Mouse (Mus musculus): Measurements from ENCODE around the gene Cyp2t4. TPM values are rescaled to one million over a fixed set of nuclear protein-coding genes. Genes with fewer than 3 reads are reported as not detected.
A peak's percentile ranks its signal among the peaks of the same experiment; 100 is the strongest.

Cyp2t4 gene
- polyA plus RNA-seq, 1 experiment from 2014 or later = not detected

DNA sequence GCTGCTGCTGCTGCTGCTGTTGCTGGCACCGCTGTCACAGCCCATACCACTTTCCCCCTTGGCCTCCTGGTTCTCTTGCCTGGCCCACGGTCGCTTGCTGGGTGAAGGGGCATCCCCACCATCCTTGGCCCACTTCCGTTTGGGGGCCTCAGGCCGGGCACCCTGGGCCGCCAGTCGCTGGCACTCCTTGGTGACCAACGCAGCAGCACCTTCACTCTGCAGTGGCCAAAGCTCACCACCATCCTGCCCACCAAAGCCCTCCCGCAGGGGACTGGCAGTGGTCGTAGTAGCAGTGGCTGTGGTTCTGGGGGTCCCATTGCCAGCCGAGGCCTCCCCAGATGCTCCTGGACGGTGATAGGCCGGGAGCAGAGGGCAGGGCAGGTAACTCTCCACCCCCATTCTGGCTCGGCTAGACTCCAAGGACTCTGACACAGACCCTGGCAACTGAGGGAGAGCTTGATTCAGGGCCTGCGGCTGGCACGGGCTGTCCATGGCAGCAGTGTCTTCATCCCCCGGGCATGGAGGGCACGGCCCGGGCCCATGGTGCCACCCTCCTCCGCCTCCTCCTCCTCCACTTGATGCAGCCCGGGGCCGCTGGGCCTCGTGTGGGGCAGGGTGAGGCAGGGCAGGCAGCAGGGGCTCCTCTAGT, 11.6 kb downstream of the Cyp2t4 start:
- Histone ChIP-seq H3K4me1 (ENCODE audit: control insufficient read depth, insufficient read depth, low read length) (peaks cover 38% of the 10 kb centered on the region), H3K27ac (ENCODE audit: low read depth, low read length) (no peak overlapping the region), H3K4me2 (replicated peaks; ENCODE audit: low read depth, low read length) (peak overlapping the region; percentile 51), H3K36me3 (ENCODE audit: control insufficient read depth, insufficient read depth, low read length) (peaks cover 41% of the 10 kb centered on the region; the same call in 1 of the 2 replicates), H3K9ac (ENCODE audit: low read depth, low read length) (peak overlapping the region; percentile 87; the same call in 1 of the 2 replicates), H3K9me3 (ENCODE audit: control insufficient read depth, low read length) (no peaks in the 10 kb centered on the region), H3K4me3 (ENCODE audit: low read length) (peak overlapping the region; percentile 73), H3K27me3 (ENCODE audit: control insufficient read depth, insufficient read depth, low read length) (no peaks in the 10 kb centered on the region)
- 64% methylated on average over 23 of the region's 23 CpGs for WGBS
- no peak for ATAC-seq (ENCODE audit: low FRiP score, low TSS enrichment)

DNA sequence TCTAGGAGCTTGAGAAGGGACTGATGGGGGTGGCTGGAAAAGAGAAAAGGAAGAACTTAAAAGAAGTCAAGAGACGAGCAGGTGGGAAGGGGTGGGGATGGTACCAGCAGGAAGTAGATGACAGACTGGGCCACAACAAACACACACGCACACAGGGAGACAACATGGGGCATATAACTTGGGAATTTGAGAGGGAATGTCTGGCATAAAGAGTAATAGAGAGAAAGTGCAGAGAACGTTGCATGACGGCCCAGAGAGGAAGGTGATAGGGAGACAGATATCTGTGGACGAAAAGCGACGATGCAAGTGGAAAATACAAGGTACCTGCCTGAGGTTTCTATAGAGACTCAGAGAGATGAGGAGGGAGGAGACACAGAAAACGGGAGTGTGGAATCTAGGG, 12.2 kb downstream of the Cyp2t4 start:
- H3K4me1 ChIP-seq (ENCODE audit: control insufficient read depth, insufficient read depth, low read length) = peaks cover 38% of the 10 kb centered on the region

DNA sequence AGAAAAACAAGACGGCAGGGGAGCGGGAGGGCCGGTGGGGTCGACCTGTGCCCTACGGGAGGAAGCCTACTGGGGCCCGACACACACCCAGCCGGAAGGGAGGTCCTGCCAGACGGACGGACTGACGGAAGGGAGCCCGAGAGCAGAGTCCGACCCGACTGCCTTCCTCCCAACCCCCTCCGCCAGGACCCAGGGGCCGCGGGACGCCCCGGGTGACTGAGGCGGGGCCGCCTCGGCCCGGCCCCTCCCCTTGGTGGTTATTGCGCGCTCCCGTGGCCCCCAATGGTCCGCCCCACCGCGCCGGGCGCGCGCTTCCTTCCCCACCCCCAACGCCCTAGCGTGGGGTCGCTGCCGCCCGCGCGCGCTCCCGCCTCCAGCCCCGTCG, 12.7 kb downstream of the Cyp2t4 start:
- peak overlapping the region; percentile 87 for H3K9ac ChIP-seq (ENCODE audit: low read depth, low read length)
- H3K27ac ChIP-seq (ENCODE audit: low read depth, low read length) = peak overlapping the region; percentile 97
- peak overlapping the region; percentile 73 for H3K4me3 ChIP-seq (ENCODE audit: low read length)
- H3K27me3 ChIP-seq (ENCODE audit: control insufficient read depth, insufficient read depth, low read length) = no peaks in the 10 kb centered on the region
- peak; percentile 81 for ATAC-seq (ENCODE audit: low FRiP score, low TSS enrichment)
- peaks cover 44% of the 10 kb centered on the region; the same call in 1 of the 2 replicates for H3K36me3 ChIP-seq (ENCODE audit: control insufficient read depth, insufficient read depth, low read length)
- H3K9me3 ChIP-seq (ENCODE audit: control insufficient read depth, low read length) = no peaks in the 10 kb centered on the region
- peaks cover 34% of the 10 kb centered on the region for H3K4me1 ChIP-seq (ENCODE audit: control insufficient read depth, insufficient read depth, low read length)
- WGBS = 2% methylated on average over 42 of the region's 43 CpGs
- H3K4me2 ChIP-seq (replicated peaks; ENCODE audit: low read depth, low read length) = peak overlapping the region; percentile 51

More for the DNA sequence above, 12.2 kb downstream of the Cyp2t4 start:
- peak overlapping the region; percentile 97 for H3K27ac ChIP-seq (ENCODE audit: low read depth, low read length)
- no peaks in the 10 kb centered on the region for H3K27me3 ChIP-seq (ENCODE audit: control insufficient read depth, insufficient read depth, low read length)
- H3K9ac ChIP-seq (ENCODE audit: low read depth, low read length) = peak overlapping the region; percentile 87
- H3K4me3 ChIP-seq (ENCODE audit: low read length) = peak overlapping the region; percentile 73
- 2% methylated on average over 8 of the region's 8 CpGs for WGBS
- H3K9me3 ChIP-seq (ENCODE audit: control insufficient read depth, low read length) = no peaks in the 10 kb centered on the region
- H3K4me2 ChIP-seq (replicated peaks; ENCODE audit: low read depth, low read length) = peak overlapping the region; percentile 51
- ATAC-seq (ENCODE audit: low FRiP score, low TSS enrichment) = no peak
- H3K36me3 ChIP-seq (ENCODE audit: control insufficient read depth, insufficient read depth, low read length) = peaks cover 41% of the 10 kb centered on the region; the same call in 1 of the 2 replicates

DNA sequence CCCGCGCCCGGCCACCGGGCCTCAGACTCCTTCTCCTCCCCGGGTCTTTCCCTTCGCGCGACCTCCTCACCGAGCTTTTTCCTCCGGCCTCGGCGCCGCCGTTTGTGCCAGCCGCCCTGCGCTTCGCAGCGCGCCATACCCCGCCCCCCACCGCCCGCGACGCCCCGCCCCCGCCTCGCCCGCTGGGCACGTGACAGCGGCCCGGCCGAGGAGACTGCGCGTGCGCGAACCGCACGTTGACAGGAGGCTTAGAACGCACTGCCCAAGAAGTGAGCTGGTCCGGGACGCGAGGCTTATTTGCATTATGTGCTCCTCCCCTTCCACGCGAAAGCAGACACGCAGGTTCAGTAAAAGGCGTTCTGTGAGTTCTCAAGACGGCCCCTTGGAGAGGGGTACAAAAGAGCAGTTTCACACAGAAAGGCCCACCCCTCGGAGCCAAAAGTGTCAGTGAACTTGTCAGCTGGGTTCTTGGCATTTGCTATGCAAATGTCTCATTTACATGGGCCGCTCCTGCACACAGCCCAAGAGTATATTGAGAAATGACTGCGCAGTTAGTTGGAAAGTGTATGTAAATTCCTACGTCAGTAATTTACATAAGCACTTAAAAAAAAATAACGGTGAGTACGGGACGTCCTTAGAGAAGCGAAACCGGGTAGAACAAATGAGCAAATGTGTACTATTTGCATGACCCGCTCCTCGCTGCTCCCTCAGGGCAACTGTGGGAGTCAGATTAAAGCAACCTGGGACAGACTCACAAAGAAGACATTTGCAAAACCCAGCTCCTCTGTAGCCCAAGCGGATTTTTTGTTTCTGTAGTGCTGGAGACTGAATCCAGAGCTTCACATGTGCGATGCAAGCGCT, 13.3 kb downstream of the Cyp2t4 start, which contains the start of gene Egln2:
Gene Egln2, minus strand, starts transcription at position 189 of the 861 bp plus-strand sequence.
- Histone ChIP-seq H3K36me3 (ENCODE audit: control insufficient read depth, insufficient read depth, low read length) (peaks cover 39% of the 10 kb centered on the region), H3K4me2 (replicated peaks; ENCODE audit: low read depth, low read length) (peak within 1 kb of the TSS; percentile 51), H3K4me1 (ENCODE audit: control insufficient read depth, insufficient read depth, low read length) (peaks cover 29% of the 10 kb centered on the region), H3K4me3 (ENCODE audit: low read length) (peak within 1 kb of the TSS; percentile 73), H3K27ac (ENCODE audit: low read depth, low read length) (peak within 1 kb of the TSS; percentile 97), H3K9ac (ENCODE audit: low read depth, low read length) (peak within 1 kb of the TSS; percentile 87), H3K27me3 (ENCODE audit: control insufficient read depth, insufficient read depth, low read length) (no peaks in the 10 kb centered on the region), H3K9me3 (ENCODE audit: control insufficient read depth, low read length) (no peaks in the 10 kb centered on the region)
- WGBS = 2% methylated on average over 61 of the region's 61 CpGs
- peak; percentile 81 for ATAC-seq (ENCODE audit: low FRiP score, low TSS enrichment)

DNA sequence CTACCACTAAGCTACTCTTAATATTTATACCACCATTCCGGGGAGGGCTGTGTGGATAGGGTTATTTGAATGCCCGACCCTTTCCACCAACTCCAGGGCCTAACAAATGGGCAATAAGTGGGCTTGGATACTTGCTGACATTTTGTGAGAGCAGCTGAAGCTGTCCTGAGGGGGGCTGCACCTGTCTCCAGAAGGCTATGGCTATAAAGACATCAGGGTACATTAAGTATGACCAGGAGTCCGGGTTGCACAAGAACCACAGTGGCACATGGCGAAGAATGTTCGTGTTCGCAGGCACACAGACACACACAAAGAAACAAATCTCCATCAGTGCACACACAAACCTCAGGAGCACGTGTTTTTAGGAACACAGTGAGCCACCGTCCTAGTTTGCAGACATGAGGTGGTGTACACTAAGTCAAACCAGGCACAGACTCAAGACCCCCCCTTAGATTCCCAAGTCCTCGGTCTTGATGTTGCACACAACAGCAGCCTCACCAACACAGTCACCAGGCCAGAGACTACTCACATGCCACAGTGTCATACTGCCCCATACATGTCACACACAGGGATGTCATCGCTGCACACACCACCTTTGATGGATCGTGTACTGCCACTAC, 14.1 kb downstream of the Cyp2t4 start:
- Histone ChIP-seq H3K4me3 (ENCODE audit: low read length) (peak overlapping the region; percentile 73), H3K9ac (ENCODE audit: low read depth, low read length) (peak overlapping the region; percentile 87), H3K27ac (ENCODE audit: low read depth, low read length) (peak overlapping the region; percentile 97), H3K9me3 (ENCODE audit: control insufficient read depth, low read length) (no peaks in the 10 kb centered on the region), H3K36me3 (ENCODE audit: control insufficient read depth, insufficient read depth, low read length) (peaks cover 36% of the 10 kb centered on the region), H3K4me1 (ENCODE audit: control insufficient read depth, insufficient read depth, low read length) (peaks cover 29% of the 10 kb centered on the region), H3K4me2 (replicated peaks; ENCODE audit: low read depth, low read length) (peak overlapping the region; percentile 51), H3K27me3 (ENCODE audit: control insufficient read depth, insufficient read depth, low read length) (no peaks in the 10 kb centered on the region)
- WGBS = 73% methylated on average over 11 of the region's 11 CpGs
- ATAC-seq (ENCODE audit: low FRiP score, low TSS enrichment) = no peak

DNA sequence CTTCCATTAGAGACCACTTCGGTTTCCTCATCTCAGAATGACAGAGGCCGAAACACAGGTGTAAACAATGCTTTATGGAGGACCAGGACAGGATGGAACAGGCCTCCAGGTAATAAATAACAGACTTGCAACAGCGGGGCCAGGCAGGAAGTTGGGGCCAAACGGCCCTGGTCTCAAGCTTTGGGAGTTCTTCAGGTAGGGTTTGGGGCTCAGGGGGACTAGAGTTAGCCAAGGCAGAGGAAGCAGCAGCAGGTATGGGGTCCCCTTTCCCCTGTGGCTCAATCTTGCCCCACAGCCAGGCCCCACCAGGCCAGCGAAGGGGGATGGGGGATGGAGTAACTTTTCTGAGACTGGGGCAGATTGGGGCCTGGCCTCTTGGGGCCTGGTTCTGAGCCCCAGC, 14.9 kb downstream of the Cyp2t4 start:
- H3K4me2 ChIP-seq (replicated peaks; ENCODE audit: low read depth, low read length) = no peak overlapping the region
- H3K4me1 ChIP-seq (ENCODE audit: control insufficient read depth, insufficient read depth, low read length) = peaks cover 23% of the 10 kb centered on the region
- H3K9me3 ChIP-seq (ENCODE audit: control insufficient read depth, low read length) = no peaks in the 10 kb centered on the region
- no peak overlapping the region for H3K27ac ChIP-seq (ENCODE audit: low read depth, low read length)
- 81% methylated on average over 5 of the region's 5 CpGs for WGBS
- no peaks in the 10 kb centered on the region for H3K27me3 ChIP-seq (ENCODE audit: control insufficient read depth, insufficient read depth, low read length)
- ATAC-seq (ENCODE audit: low FRiP score, low TSS enrichment) = no peak
- H3K9ac ChIP-seq (ENCODE audit: low read depth, low read length) = no peak overlapping the region
- no peak overlapping the region for H3K4me3 ChIP-seq (ENCODE audit: low read length)
- peaks cover 34% of the 10 kb centered on the region for H3K36me3 ChIP-seq (ENCODE audit: control insufficient read depth, insufficient read depth, low read length)

DNA sequence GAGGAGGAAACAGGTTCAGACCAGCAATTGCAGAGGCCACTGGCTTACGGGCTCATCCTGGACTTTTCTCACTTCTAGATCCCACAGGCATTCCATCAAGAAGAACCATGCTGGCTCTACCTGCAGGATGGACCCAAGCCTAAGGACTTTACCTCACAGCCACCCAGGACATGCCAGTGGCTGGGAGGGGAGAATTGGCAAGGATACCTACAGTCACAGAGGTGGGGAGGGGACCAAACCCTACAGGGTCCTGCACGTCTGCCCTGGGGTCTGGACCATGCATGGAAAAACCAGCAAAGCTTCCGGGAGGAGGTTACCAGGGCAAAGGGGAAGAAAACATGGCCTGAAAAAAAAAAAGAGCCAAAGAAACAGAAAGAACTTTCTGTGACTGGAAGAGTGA, 17.5 kb downstream of the Cyp2t4 start:
- no peak for ATAC-seq (ENCODE audit: low FRiP score, low TSS enrichment)
- Histone ChIP-seq H3K9ac (ENCODE audit: low read depth, low read length) (no peak overlapping the region), H3K4me2 (replicated peaks; ENCODE audit: low read depth, low read length) (no peak overlapping the region), H3K4me3 (ENCODE audit: low read length) (no peak overlapping the region), H3K9me3 (ENCODE audit: control insufficient read depth, low read length) (no peaks in the 10 kb centered on the region), H3K4me1 (ENCODE audit: control insufficient read depth, insufficient read depth, low read length) (no peaks in the 10 kb centered on the region), H3K36me3 (ENCODE audit: control insufficient read depth, insufficient read depth, low read length) (peaks cover 24% of the 10 kb centered on the region), H3K27ac (ENCODE audit: low read depth, low read length) (no peak overlapping the region), H3K27me3 (ENCODE audit: control insufficient read depth, insufficient read depth, low read length) (no peaks in the 10 kb centered on the region)
- WGBS = 78% methylated on average over 3 of the region's 3 CpGs

DNA sequence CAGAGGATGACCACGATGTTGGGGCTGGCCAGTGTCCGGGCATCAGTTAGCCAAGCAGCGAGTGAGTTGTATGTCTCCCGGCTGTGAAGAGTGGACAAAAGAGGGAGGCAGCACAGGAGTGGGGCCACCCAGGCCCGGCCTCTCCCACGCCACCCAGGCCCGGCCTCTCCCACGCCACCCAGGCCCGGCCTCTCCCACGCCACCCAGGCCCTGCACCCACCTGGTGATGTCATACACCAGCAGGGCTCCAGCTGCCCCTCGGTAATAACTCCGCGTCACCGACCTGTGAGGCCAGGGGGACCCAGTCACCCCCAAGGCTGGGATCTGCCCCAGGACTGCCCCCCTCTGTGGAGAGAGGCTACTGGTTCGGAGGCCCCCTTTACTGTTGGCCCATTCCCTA, 21.0 kb downstream of the Cyp2t4 start:
- Histone ChIP-seq H3K36me3 (ENCODE audit: control insufficient read depth, insufficient read depth, low read length) (peaks cover 24% of the 10 kb centered on the region), H3K27ac (ENCODE audit: low read depth, low read length) (no peak overlapping the region), H3K9me3 (ENCODE audit: control insufficient read depth, low read length) (no peaks in the 10 kb centered on the region), H3K9ac (ENCODE audit: low read depth, low read length) (no peak overlapping the region), H3K4me3 (ENCODE audit: low read length) (no peak overlapping the region), H3K4me1 (ENCODE audit: control insufficient read depth, insufficient read depth, low read length) (0 out of 2 replicates have a peak, but pooled peaks cover 7% of the 10 kb centered on the region), H3K4me2 (replicated peaks; ENCODE audit: low read depth, low read length) (no peak overlapping the region), H3K27me3 (ENCODE audit: control insufficient read depth, insufficient read depth, low read length) (no peaks in the 10 kb centered on the region)
- 87% methylated on average over 15 of the region's 15 CpGs for WGBS
- no peak for ATAC-seq (ENCODE audit: low FRiP score, low TSS enrichment)

Data from kidney, embryonic 14.5 days (tissue).